Mouse (Mus musculus): ENCODE results near the gene Snx8.

DNA sequence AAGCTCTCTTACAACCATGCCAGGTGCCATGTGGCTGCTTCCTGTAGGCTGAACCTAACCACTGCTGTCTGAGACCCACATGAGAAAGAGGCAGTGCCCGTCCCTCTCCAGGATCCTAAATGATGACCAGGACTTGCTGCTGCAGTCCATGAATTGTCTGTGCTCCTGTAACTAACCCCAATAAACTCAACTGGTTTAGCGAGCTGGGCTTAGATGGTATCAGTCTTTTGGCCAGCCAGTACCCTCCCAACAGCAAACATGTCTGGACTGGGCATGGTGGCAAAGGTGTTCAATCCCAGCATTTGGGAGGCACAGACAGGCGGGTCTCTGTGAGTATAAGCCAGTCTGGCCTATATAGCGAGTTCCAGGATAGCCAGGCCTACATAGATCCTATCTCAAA is 20.1 kb downstream of the Snx8 start:
- TF ChIP-seq CTCF (IDR thresholded peaks at IDR 0.05) (no peak), POLR2A (IDR thresholded peaks at IDR 0.05; ENCODE audit: insufficient read depth, low read depth, low read length) (no peak)
